Mouse (Mus musculus): ENCODE measurements around the gene Olfr115.

The Olfr115 gene

DNA sequence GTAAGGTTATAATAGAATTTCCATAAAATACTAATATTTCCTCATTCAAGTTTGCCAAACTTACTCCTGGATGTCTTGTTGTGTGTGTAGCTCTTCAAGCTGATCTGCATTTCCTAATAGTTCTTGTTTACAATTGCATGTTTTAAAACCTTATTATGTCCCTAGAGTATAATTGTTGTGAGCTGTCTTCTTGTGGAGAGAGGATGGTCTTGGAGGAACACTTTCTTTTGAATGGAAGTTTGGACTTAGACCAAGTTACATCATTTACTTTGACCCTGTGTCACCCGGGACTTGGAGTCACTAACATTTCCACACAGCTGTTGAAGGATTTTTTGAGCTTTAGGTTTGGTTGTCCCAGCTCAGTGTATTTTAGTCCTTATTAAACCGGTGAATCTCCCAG is at the start of gene Olfr115, which contains the start of gene Olfr116:
Gene Olfr115, minus strand, starts transcription at position 101 of the 400 bp plus-strand sequence.
Gene Olfr116, minus strand, starts transcription at position 191 of the 400 bp plus-strand sequence.
- DNase-seq (ENCODE audit: low spot score) = no peak

DNA sequence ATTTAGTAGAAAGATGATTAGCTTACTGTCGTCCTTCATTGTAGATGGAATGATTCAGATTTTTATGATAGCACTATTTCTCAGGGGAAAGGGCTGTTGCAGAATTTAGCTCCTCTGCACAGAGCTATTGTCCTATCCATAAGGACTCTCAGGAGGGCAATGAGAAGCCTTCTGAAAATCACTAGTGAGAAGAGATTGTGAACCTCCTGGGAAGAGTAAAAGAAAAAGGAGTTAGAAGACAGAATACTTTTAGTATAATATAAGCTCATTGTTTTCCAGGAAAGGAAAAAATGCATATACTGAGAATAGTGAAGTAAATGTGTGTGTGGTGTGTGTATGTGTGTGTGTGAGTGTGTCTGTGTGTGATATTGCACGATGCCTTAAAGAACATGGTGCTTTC is 39.8 kb upstream of the Olfr115 start, which contains the start of gene Olfr118:
Gene Olfr118, plus strand, starts transcription at position 301 of the 400 bp plus-strand sequence.
- no peak for DNase-seq (ENCODE audit: low spot score)

DNA sequence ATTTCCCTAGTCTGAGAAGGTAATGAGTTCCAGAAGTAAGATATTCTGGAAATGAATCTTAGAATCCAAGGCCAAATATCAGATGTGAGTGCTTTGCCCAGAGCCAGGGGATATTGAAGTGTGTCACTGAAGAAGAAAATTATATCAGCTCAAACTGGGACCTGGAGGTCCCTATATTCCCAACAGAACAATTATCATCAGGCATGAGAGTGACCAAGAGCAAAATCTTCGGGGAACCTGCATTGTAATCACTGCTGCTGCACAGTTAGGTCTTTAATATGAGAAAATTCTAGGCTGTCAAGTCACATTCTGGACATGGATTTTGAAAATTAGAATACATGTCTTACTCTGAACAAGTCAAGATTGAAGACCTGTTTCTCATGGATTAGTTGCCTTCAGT is 36.8 kb upstream of the Olfr115 start, which contains the start of gene Olfr117:
Gene Olfr117, minus strand, starts transcription at position 101 of the 400 bp plus-strand sequence.
- no peak for DNase-seq (ENCODE audit: low spot score)

DNA sequence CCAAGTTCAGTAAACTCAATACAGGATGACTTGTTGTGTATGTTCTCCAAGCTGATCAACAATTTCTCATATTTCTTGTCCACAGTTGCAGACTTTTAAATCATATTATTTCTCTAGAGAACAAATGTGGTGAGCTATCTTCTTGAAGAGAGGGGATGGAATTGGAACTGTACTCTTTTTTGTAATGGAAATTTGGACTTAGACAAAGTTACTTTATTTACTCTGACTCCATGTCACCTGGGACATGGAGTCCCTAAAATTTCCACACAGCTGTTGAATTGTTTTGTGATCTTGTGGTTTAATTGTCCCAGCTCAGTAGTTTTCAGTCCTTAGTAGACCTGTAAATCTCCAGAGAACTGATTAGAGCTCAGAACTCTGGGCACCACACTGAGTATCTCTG is 34.3 kb downstream of the Olfr115 start, which contains the start of gene Olfr114:
Gene Olfr114, minus strand, starts transcription at position 101 of the 400 bp plus-strand sequence.
- DNase-seq (ENCODE audit: low spot score) = no peak

DNA sequence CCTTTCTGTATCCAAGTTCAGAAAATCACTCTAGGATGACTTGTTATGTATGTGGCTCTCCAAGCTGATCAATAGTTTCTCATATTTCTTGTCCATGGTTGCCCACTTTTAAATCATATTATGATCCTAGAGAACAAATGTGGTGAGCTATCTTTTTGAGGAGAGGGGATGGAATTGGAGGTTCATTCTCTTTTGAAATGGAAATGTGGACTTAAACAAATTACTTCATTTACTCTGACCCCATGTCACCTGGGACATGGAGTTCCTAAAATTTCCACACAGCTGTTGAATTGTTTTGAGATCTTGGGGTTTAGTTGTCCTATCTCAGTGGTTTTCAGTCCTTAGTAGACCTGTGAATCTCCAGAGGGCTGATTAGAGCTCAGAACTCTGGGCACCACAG is 49.3 kb downstream of the Olfr115 start, which contains the start of gene Olfr113:
Gene Olfr113, minus strand, starts transcription at position 101 of the 400 bp plus-strand sequence.
- no peak for DNase-seq (ENCODE audit: low spot score)

DNA sequence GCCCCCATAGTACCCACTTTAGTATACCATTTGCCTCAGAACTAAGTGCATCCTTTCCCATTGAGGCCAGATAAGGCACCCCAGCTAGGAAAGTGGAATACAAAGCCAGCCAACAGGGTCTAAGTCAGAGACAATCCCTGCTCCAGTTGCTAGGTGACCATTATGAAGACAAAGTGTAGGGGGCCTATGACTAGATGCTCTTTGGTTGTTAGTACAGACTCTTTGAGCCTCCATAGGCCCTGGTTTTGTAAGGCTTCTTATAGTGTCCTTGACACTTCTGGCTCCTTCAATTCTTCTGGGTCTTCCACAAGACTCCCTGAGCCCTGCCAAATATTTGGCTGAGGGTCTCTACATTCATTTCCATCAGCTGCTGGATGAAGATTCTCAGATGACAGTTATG is 57.6 kb downstream of the Olfr115 start, which contains the start of gene Olfr112:
Gene Olfr112, minus strand, starts transcription at position 101 of the 400 bp plus-strand sequence.
- DNase-seq (ENCODE audit: low spot score) = no peak
